Mouse (Mus musculus) myocyte (in vitro differentiated cells): ENCODE measurements at regions not wholly inside any gene's neighbourhood (a gene's known extent, or its start where the extent isn't known, plus 50 kb on each side); places are given as distances from the start of the nearest gene placed in this dataset.

ENCODE experiments used
- H3K27me3 ChIP-seq: one replicate; pipeline ENCODE4 v1.6.1; 2011; ENCODE audit not compliant: control insufficient read depth, insufficient read depth, insufficient read length
- H3K36me3 ChIP-seq: one replicate; pipeline ENCODE4 v1.6.1; 2011; ENCODE audit not compliant: control insufficient read depth, insufficient read depth
- H3K4me2 ChIP-seq: one replicate; pipeline ENCODE4 v1.6.1; 2011; ENCODE audit warnings: low read depth, control low read depth
- H3K4me3 ChIP-seq: one replicate; pipeline ENCODE4 v1.5.1; 2011; ENCODE audit warnings: mild to moderate bottlenecking, control low read depth, moderate library complexity
- H3K79me2 ChIP-seq: one replicate; pipeline ENCODE4 v1.6.1; 2011; ENCODE audit not compliant: control insufficient read depth, insufficient read depth
- H3ac ChIP-seq: one replicate; pipeline ENCODE4 v1.6.1; 2011; ENCODE audit not compliant: control insufficient read depth, insufficient read length
- CEBPB ChIP-seq: IDR thresholded peaks from 2 replicates; pipeline ENCODE4 v1.6.1; 2011; ENCODE audit warnings: mild to moderate bottlenecking, moderate library complexity; ENCODE audit not compliant: poor library complexity, insufficient read depth, severe bottlenecking
- E2F4 ChIP-seq: IDR thresholded peaks from one replicate; pipeline ENCODE4 v1.6.1; 2011; ENCODE audit warnings: mild to moderate bottlenecking, control low read depth, moderate library complexity; ENCODE audit not compliant: insufficient read depth
- MAX ChIP-seq: IDR thresholded peaks from one replicate; pipeline ENCODE4 v1.6.1; 2011; ENCODE audit warnings: low read depth, mild to moderate bottlenecking, control low read depth
- MYOD1 ChIP-seq, 3 experiments: IDR thresholded peaks; one replicate each; pipeline ENCODE4 v1.6.1; 2011; ENCODE audit warnings: control low read depth in 2 of 3, low read depth in 2 of 3, mild to moderate bottlenecking in 2 of 3, moderate library complexity in 1 of 3; ENCODE audit not compliant: insufficient read length in 2 of 3, control insufficient read depth in 1 of 3
- MYOG ChIP-seq, 3 experiments: IDR thresholded peaks; one replicate each; pipeline ENCODE4 v1.6.1; 2011; ENCODE audit warnings: control low read depth in 2 of 3, low read depth in 2 of 3, mild to moderate bottlenecking in 2 of 3; ENCODE audit not compliant: insufficient read length in 2 of 3, control insufficient read depth in 1 of 3, insufficient read depth in 1 of 3
- POLR2A ChIP-seq: IDR thresholded peaks from one replicate; pipeline ENCODE4 v1.6.1; 2011; ENCODE audit warnings: low read depth, mild to moderate bottlenecking, control low read depth, moderate library complexity; ENCODE audit not compliant: insufficient read length
- POLR2AphosphoS2 ChIP-seq: IDR thresholded peaks from one replicate; pipeline ENCODE4 v1.6.1; 2011; ENCODE audit warnings: low read depth, control low read depth; ENCODE audit not compliant: insufficient read length
- REST ChIP-seq: IDR thresholded peaks from one replicate; pipeline ENCODE4 v1.6.1; 2011; ENCODE audit warnings: mild to moderate bottlenecking, control low read depth, moderate library complexity; ENCODE audit not compliant: insufficient read depth, insufficient read length
- SRF ChIP-seq: IDR thresholded peaks from one replicate; pipeline ENCODE4 v1.6.1; 2011; ENCODE audit warnings: low read depth; ENCODE audit not compliant: control insufficient read depth, insufficient read length
- TCF12 ChIP-seq: IDR thresholded peaks from one replicate; pipeline ENCODE4 v1.6.1; 2011; ENCODE audit warnings: mild to moderate bottlenecking, control low read depth; ENCODE audit not compliant: poor library complexity, insufficient read depth, severe bottlenecking
- TCF3 ChIP-seq: IDR thresholded peaks from one replicate; pipeline ENCODE4 v1.6.1; 2011; ENCODE audit warnings: low read depth, control low read depth; ENCODE audit not compliant: insufficient read length
- USF1 ChIP-seq: IDR thresholded peaks from one replicate; pipeline ENCODE4 v1.6.1; 2011; ENCODE audit warnings: low read depth, mild to moderate bottlenecking, control low read depth, moderate library complexity

GRCm38 (mm10) chr13:15802043-15802795 is 209.4 kb upstream of the Inhba start:
- peak overlapping the region; percentile 66 for H3K4me2 ChIP-seq
- H3K4me3 ChIP-seq: no peak overlapping the region
- H3K27me3 ChIP-seq: no peaks in the 10 kb centered on the region
- H3K36me3 ChIP-seq: no peaks in the 10 kb centered on the region
- no peak overlapping the region for H3ac ChIP-seq
- TF ChIP-seq USF1 (peak; percentile 54), E2F4 (no peak), POLR2A (no peak), MAX (no peak), SRF (no peak), REST (no peak), CEBPB (no peak), MYOG (IDR thresholded peaks at IDR 0.05; ENCODE audit: control insufficient read depth in 1 of 3, insufficient read depth in 1 of 3, insufficient read length in 2 of 3, low read depth in 2 of 3) (peak in 2 of 3 experiments; percentile 30 to 37), POLR2AphosphoS2 (no peak), MYOD1 (IDR thresholded peaks at IDR 0.05; ENCODE audit: control insufficient read depth in 1 of 3, insufficient read length in 2 of 3, low read depth in 2 of 3) (peak in 2 of 3 experiments; percentile 21 to 37)
- H3K79me2 ChIP-seq: no peaks in the 10 kb centered on the region

GRCm38 (mm10) chr13:15803965-15804364 is 207.7 kb upstream of the Inhba start:
- Histone ChIP-seq H3K79me2 (no peaks in the 10 kb centered on the region), H3K36me3 (no peaks in the 10 kb centered on the region), H3ac (no peak overlapping the region), H3K4me2 (peak overlapping the region; percentile 38), H3K4me3 (no peak overlapping the region), H3K27me3 (no peaks in the 10 kb centered on the region)
- TF ChIP-seq MYOD1 (IDR thresholded peaks at IDR 0.05; ENCODE audit: control insufficient read depth in 1 of 3, insufficient read length in 2 of 3, low read depth in 2 of 3) (no peak), E2F4 (no peak), MYOG (IDR thresholded peaks at IDR 0.05; ENCODE audit: control insufficient read depth in 1 of 3, insufficient read depth in 1 of 3, insufficient read length in 2 of 3, low read depth in 2 of 3) (no peak), CEBPB (no peak), REST (no peak), TCF3 (no peak), SRF (no peak), USF1 (no peak), POLR2AphosphoS2 (no peak), TCF12 (no peak), MAX (no peak), POLR2A (no peak)

DNA sequence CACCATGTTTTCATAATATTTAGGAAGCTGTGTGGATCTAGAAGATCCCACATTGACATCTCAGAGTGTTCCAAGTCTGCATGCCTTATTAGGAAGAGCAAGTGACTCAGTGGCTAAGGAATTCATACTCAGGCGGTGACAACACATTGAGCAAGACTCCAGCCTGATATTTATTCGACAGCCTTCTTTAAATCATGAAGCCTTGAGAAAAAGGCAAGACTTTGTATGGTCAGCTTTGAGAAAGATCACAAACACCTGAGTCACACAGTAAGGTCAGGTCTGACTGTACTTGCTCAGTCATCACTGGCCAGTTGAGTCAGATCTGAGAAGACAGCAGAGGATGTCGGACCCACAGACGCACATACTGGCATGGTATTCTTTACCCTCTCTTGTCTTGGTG is 204.7 kb upstream of the Inhba start:
- H3K4me3 ChIP-seq: no peak overlapping the region
- no peaks in the 10 kb centered on the region for H3K27me3 ChIP-seq
- H3K79me2 ChIP-seq: no peaks in the 10 kb centered on the region
- no peaks in the 10 kb centered on the region for H3K36me3 ChIP-seq
- H3ac ChIP-seq: no peak overlapping the region
- peak overlapping the region; percentile 59 for H3K4me2 ChIP-seq
- TF ChIP-seq MAX (no peak), REST (no peak), MYOD1 (IDR thresholded peaks at IDR 0.05; ENCODE audit: control insufficient read depth in 1 of 3, insufficient read length in 2 of 3, low read depth in 2 of 3) (no peak), SRF (peak; percentile 94), CEBPB (peak; percentile 95), TCF3 (no peak)

- H3K4me3 ChIP-seq: no peak overlapping the region
- no peaks in the 10 kb centered on the region for H3K27me3 ChIP-seq
- TF ChIP-seq MAX: no peak
- TF ChIP-seq TCF12: no peak
- TF ChIP-seq USF1: no peak
- no peak for TF ChIP-seq POLR2AphosphoS2
- TF ChIP-seq E2F4: no peak
- TF ChIP-seq MYOG (IDR thresholded peaks at IDR 0.05; ENCODE audit: control insufficient read depth in 1 of 3, insufficient read depth in 1 of 3, insufficient read length in 2 of 3, low read depth in 2 of 3): no peak
- TF ChIP-seq REST: no peak
- TF ChIP-seq MYOD1 (IDR thresholded peaks at IDR 0.05; ENCODE audit: control insufficient read depth in 1 of 3, insufficient read length in 2 of 3, low read depth in 2 of 3): no peak
- H3K79me2 ChIP-seq: no peaks in the 10 kb centered on the region
- H3ac ChIP-seq: no peak overlapping the region
- H3K4me2 ChIP-seq: no peak overlapping the region
- H3K36me3 ChIP-seq: no peaks in the 10 kb centered on the region
Measured at GRCm38 (mm10) chr13:15822261-15822850, 189.3 kb upstream of the Inhba start.

DNA sequence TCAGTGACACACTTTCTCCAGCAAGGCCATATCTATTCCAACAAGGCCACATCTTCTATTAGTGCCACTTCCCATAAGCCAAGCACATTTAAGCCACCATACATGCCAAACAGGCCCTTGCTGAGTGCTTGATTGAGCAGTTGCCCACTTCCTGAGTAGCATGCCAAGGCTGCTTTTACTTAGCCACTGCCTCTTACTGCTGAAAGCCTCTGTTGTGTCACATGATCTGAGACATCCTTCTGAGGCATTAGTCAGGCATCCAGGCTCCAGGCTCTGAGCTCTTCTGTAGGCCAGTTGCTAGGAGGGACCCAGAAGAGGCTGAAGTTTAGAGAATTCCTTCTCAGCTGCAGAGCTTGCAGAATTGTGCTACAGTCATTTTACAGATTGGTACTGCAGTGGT is 165.8 kb upstream of the Inhba start:
- TF ChIP-seq USF1 (peak; percentile 91), SRF (no peak)
- Histone ChIP-seq H3K36me3 (no peaks in the 10 kb centered on the region), H3K79me2 (no peaks in the 10 kb centered on the region), H3K4me3 (no peak overlapping the region), H3K4me2 (no peak overlapping the region), H3K27me3 (no peaks in the 10 kb centered on the region), H3ac (no peak overlapping the region)
